Mouse (Mus musculus) CH12.LX (cell line): Measurements from ENCODE around the gene Ankrd28. TPM values are rescaled to one million over a fixed set of nuclear protein-coding genes. Genes with fewer than 3 reads are reported as not detected.
A peak's percentile ranks its signal among the peaks of the same experiment; 100 is the strongest.

Experiments
- DNase-seq: peaks from one replicate; pipeline ENCODE4 v3.0.0-alpha.2; 2013; ENCODE audit errors: extremely low read depth
- H3K27ac ChIP-seq: 2 replicates; pipeline ENCODE4 v1.5.1; 2012; ENCODE audit warnings: low read depth, mild to moderate bottlenecking, control low read depth, moderate library complexity; ENCODE audit not compliant: insufficient read depth
- H3K27me3 ChIP-seq: replicated peaks from 2 replicates; pipeline ENCODE3; 2012; ENCODE audit warnings: inconsistent platforms
- H3K36me3 ChIP-seq, 2 experiments: replicated peaks in 1 of 2; 2 replicates each; pipeline versions ENCODE3 to v1.6.1; 2012; ENCODE audit warnings: inconsistent platforms in 1 of 2, low read length in 1 of 2, mild to moderate bottlenecking in 1 of 2, mixed read lengths in 1 of 2, moderate library complexity in 1 of 2; ENCODE audit not compliant: control insufficient read depth in 1 of 2, insufficient read depth in 1 of 2
- H3K4me1 ChIP-seq, 2 experiments: 2 replicates each; pipeline ENCODE4 v1.6.1; 2012; ENCODE audit warnings: inconsistent platforms in 1 of 2, moderate library complexity in 1 of 2; ENCODE audit not compliant: insufficient read depth in 2 of 2, control insufficient read depth in 1 of 2
- H3K4me2 ChIP-seq: 2 replicates; pipeline ENCODE4 v1.6.1; 2012; ENCODE audit warnings: low read depth, mild to moderate bottlenecking, control low read depth; ENCODE audit not compliant: poor library complexity, insufficient read depth, severe bottlenecking
- H3K4me3 ChIP-seq, 3 experiments: fragments of 150-350 bp in 1 of 3; sonication (generic) in 1 of 3; replicated peaks in 1 of 3; 2 replicates each; pipeline versions ENCODE3 to v1.5.1; 2011 to 2012; ENCODE audit warnings: low read depth in 2 of 3, low read length in 2 of 3, mild to moderate bottlenecking in 2 of 3, moderate library complexity in 2 of 3, control low read depth in 1 of 3, improper control_type of control experiment in 1 of 3, inconsistent platforms in 1 of 3, mixed read lengths in 1 of 3; ENCODE audit not compliant: poor library complexity in 1 of 3
- H3K79me2 ChIP-seq: replicated peaks from 2 replicates; pipeline ENCODE4 v1.6.1; 2012; ENCODE audit warnings: mild to moderate bottlenecking, moderate library complexity; ENCODE audit not compliant: control insufficient read depth, poor library complexity, insufficient read depth, severe bottlenecking; ENCODE audit errors: extremely low read depth
- H3K9ac ChIP-seq: 2 replicates; pipeline ENCODE4 v1.6.1; 2012; ENCODE audit warnings: low read depth, mild to moderate bottlenecking, control low read depth, moderate library complexity; ENCODE audit not compliant: insufficient read depth
- H3K9me3 ChIP-seq: replicated peaks from 2 replicates; pipeline ENCODE3; 2012; ENCODE audit warnings: low read length, inconsistent platforms, mixed read lengths
- CHD2 ChIP-seq: IDR thresholded peaks from 2 replicates; pipeline ENCODE4 v1.6.1; 2011; ENCODE audit warnings: low read length, improper control_type of control experiment
- ELF1 ChIP-seq: IDR thresholded peaks from 2 replicates; pipeline ENCODE4 v1.6.1; 2014; ENCODE audit warnings: low read depth, mild to moderate bottlenecking, inconsistent platforms, low read length, improper control_type of control experiment
- EP300 ChIP-seq: IDR thresholded peaks from 2 replicates; pipeline ENCODE4 v1.6.1; 2011; ENCODE audit warnings: low read length, improper control_type of control experiment
- GABPA ChIP-seq: IDR thresholded peaks from 2 replicates; pipeline ENCODE4 v1.6.1; 2012; ENCODE audit warnings: low read depth, low read length, improper control_type of control experiment, inconsistent platforms; ENCODE audit not compliant: insufficient replicate concordance
- HCFC1 ChIP-seq: IDR thresholded peaks from 2 replicates; pipeline ENCODE4 v1.6.1; 2012; ENCODE audit warnings: low read depth, mild to moderate bottlenecking, inconsistent platforms, low read length, improper control_type of control experiment
- MAFK ChIP-seq: IDR thresholded peaks from 2 replicates; pipeline ENCODE4 v1.6.1; 2011; ENCODE audit warnings: low read length, improper control_type of control experiment; ENCODE audit not compliant: insufficient replicate concordance
- MEF2A ChIP-seq: IDR thresholded peaks from 2 replicates; pipeline ENCODE4 v1.6.1; 2014; ENCODE audit warnings: low read depth, mild to moderate bottlenecking, inconsistent platforms, low read length, improper control_type of control experiment, borderline replicate concordance
- MXI1 ChIP-seq: IDR thresholded peaks from 2 replicates; pipeline ENCODE4 v1.6.1; 2011; ENCODE audit warnings: mild to moderate bottlenecking, low read depth, low read length, improper control_type of control experiment
- TCF12 ChIP-seq: IDR thresholded peaks from 2 replicates; pipeline ENCODE4 v1.6.1; 2014; ENCODE audit warnings: low read depth, mild to moderate bottlenecking, inconsistent platforms, low read length, improper control_type of control experiment
- UBTF ChIP-seq: IDR thresholded peaks from 2 replicates; pipeline ENCODE4 v1.6.1; 2012; ENCODE audit warnings: low read depth, mild to moderate bottlenecking, inconsistent platforms, low read length, improper control_type of control experiment, moderate library complexity
- USF2 ChIP-seq: conservative IDR thresholded peaks from 2 replicates; pipeline ENCODE4 v1.6.1; 2011; ENCODE audit warnings: low read depth, low read length, improper control_type of control experiment
- ZC3H11A ChIP-seq: IDR thresholded peaks from 2 replicates; pipeline ENCODE4 v1.6.1; 2012; ENCODE audit warnings: low read depth, mild to moderate bottlenecking, inconsistent platforms, low read length, improper control_type of control experiment
- ZMIZ1 ChIP-seq: IDR thresholded peaks from 2 replicates; pipeline ENCODE4 v1.6.1; 2012; ENCODE audit warnings: low read depth, mild to moderate bottlenecking, inconsistent platforms, low read length, improper control_type of control experiment
- dilution Hi-C: fragments of 300-500 bp; cut with MboI; formaldehyde crosslinking; loops from 2 replicates; pipeline ENCODE4 v1.14.3; 2020; ENCODE audit warnings: low sequenced_read_pairs; ENCODE audit not compliant: extremely low pct_unique_long_range_greater_than_20kb, extremely low pct_ligation_motif_present
- in situ Hi-C: fragments of 300-500 bp; cut with MboI; formaldehyde crosslinking; loops from 3 replicates; pipeline ENCODE4 v1.14.3; 2019; ENCODE audit warnings: low sequenced_read_pairs, low pct_ligation_motif_present, low pct_unique_long_range_greater_than_20kb, mixed read lengths
- polyA plus RNA-seq: library from polyadenylated mRNA; unstranded; fragments of >175 nt; gene quantifications from 2 replicates; pipeline ENCODE4 v1.2.1, GENCODE M21; 2012; ENCODE audit warnings: low read depth; ENCODE audit not compliant: insufficient read length
- total RNA-seq, 2 experiments: library from RNA; depleted of rRNA; stranded (reverse); fragments of 300-350 nt in 1 of 2; fragments of >200 nt in 1 of 2; gene quantifications; 2 replicates each; pipeline ENCODE4 v1.2.3; 2012 to 2014

The Ankrd28 gene
- total and polyA plus RNA-seq, 3 experiments: 7.3 to 15.0 (median 14.9) TPM

DNA sequence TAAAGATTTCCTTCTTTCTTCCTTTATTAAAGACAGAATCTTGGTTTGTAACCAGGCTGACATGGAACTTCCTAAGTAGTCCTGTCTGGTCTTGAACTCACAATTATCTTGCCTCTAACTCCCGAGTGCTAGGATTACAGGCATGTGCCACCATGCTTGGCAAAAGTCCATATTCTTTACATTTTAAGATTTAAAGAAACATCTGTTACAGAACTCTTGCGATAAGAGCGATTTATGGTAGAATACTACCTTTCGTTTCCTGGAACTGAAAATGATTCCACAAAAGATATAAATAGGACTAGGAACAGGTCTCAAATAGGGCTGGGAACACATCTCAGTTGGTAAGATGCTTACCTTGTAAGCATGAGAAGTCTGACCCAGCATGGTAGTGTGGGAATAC lies 56.9 kb downstream of the Ankrd28 start:
- in situ Hi-C loops: no loop called here
- H3K36me3 ChIP-seq: peaks cover 0 to 9% of the 10 kb centered on the region in 2 experiments
- H3K9ac ChIP-seq: no peak overlapping the region
- H3K27me3 ChIP-seq: no peaks in the 10 kb centered on the region
- H3K4me2 ChIP-seq: no peak overlapping the region
- no peaks in the 10 kb centered on the region for H3K9me3 ChIP-seq
- no peak for TF ChIP-seq UBTF
- no peak for TF ChIP-seq ZMIZ1
- TF ChIP-seq, all 38 proteins: peak for 0
- Histone ChIP-seq H3K79me2 (no peaks in the 10 kb centered on the region; the same call in 1 of the 2 replicates), H3K4me3 (no peak overlapping the region), H3K27ac (no peak overlapping the region), H3K4me1 (0 out of 4 replicates have a peak, but pooled peaks cover 0 to 3% of the 10 kb centered on the region in 2 experiments)
- dilution Hi-C loops: no loop called here
- DNase-seq: no peak

DNA sequence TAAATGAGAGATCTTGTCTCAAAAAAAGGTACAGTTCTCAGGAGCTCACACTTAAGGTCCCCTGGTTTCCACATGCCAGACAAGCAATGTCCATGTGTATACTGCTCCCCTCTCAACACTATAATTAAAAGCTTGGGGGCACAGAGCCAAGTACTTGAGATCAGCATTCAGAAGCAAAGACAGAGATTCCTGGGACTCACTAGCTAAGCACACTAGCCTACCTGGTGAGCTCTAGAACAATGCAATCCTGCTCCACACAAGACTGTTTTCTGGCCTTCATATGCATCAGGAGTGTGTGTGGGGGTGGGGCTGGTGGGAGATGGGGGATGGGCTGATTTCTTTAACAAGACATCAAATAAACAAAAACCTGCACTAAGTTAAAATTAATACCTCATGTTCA lies 58.2 kb downstream of the Ankrd28 start:
- in situ Hi-C loops: no loop called here
- Histone ChIP-seq H3K4me3 (no peak overlapping the region), H3K79me2 (no peaks in the 10 kb centered on the region), H3K36me3 (peaks cover 0 to 11% of the 10 kb centered on the region in 2 experiments), H3K27me3 (no peaks in the 10 kb centered on the region), H3K27ac (no peak overlapping the region), H3K4me2 (no peak overlapping the region), H3K9ac (no peak overlapping the region), H3K9me3 (no peaks in the 10 kb centered on the region), H3K4me1 (peaks cover 0 to 7% of the 10 kb centered on the region in 2 experiments; a peak in 1 of 4 replicates)
- TF ChIP-seq TCF12 (no peak), ZC3H11A (no peak), MEF2A (no peak), MXI1 (no peak), HCFC1 (no peak), MAFK (no peak), CHD2 (peak; percentile 68)
- dilution Hi-C loops: no loop called here
- no peak for DNase-seq

DNA sequence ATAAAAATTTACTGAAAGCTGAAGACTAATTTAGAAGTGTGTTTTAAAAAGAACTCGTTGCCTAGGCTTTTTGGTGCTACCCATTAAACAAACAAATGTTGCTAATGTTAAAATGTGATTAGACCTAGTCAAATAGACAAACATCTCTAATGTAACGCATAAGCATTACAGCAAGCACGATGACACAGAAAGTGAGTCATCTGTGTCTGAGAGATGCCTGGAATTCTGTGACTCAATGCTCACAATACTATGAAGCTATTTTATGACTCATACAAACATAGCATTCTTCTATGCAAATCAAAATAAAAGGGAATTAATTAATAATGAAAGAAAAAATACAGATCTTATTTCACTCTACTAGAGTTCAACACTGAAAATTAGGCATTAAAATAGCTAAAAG lies 61.9 kb downstream of the Ankrd28 start:
- Histone ChIP-seq H3K9me3 (no peaks in the 10 kb centered on the region), H3K4me3 (no peak overlapping the region), H3K4me2 (no peak overlapping the region), H3K9ac (no peak overlapping the region), H3K27ac (no peak overlapping the region), H3K4me1 (peaks cover 0 to 4% of the 10 kb centered on the region in 2 experiments; a peak in 1 of 4 replicates), H3K36me3 (peaks cover 0 to 4% of the 10 kb centered on the region in 2 experiments), H3K79me2 (no peaks in the 10 kb centered on the region), H3K27me3 (no peaks in the 10 kb centered on the region)
- in situ Hi-C loops: no loop called here
- no peak for DNase-seq
- TF ChIP-seq USF2 (no peak), ELF1 (no peak), GABPA (no peak), EP300 (no peak)
- dilution Hi-C loops: no loop called here
